Mouse (Mus musculus) A20 (cell line): Measurements from ENCODE around the gene Gimap9.

Experiments used
- DNase-seq: peaks from one replicate; pipeline ENCODE4 v3.0.0-alpha.2; 2011; ENCODE audit warnings: low read depth, low spot score

Gimap9 gene

GRCm38 (mm10) chr6:48689320-48689719 lies 13.4 kb downstream of the Gimap9 start:
- no peak for DNase-seq

DNA sequence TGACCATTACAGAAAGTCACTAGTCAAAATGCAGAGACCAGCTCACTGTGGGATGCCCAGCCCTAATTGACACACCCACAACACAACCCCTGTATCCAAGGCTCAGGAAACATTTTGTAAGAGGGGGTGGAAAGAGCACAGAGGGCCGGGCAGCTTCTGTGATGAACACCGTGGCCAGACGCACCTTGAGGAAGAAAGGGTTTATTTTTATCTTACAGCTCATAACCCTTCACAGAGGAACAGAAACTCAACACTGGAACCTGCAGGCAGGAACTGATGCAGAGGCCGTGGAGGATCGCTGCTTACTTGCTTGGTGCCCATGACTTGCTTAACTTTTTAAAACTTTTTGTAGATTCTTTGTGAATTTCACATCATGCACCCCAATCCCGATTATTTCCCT lies 17.0 kb downstream of the Gimap9 start:
- peak; percentile 85 for DNase-seq

- no peak for DNase-seq
These were observed 21.1 kb downstream of the Gimap9 start for GRCm38 (mm10) chr6:48696830-48697554.

- no peak for DNase-seq
These were observed 21.6 kb downstream of the Gimap9 start for GRCm38 (mm10) chr6:48697555-48697930.

GRCm38 (mm10) chr6:48698066-48698856 lies 22.3 kb downstream of the Gimap9 start:
- no peak for DNase-seq

DNA sequence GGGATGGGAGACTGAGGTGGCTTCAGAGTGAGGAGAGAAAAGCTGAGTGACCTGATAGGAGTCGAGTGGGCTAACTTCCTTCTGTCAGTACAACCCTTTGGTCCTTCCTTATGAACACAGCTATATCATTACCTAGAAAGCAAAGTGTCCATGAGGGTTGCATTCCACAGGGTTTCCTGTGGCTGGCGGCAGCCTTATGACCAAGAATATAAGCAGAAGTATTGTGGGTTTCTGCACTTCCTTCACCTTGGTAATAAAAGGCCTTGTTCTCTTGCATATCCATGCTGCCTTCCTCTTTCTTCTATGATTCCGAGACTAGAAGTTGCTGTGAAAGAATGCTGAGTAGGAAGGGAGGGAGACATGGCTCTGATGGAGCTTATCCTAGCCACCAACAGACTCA lies 23.0 kb downstream of the Gimap9 start:
- DNase-seq, result no peak

DNA sequence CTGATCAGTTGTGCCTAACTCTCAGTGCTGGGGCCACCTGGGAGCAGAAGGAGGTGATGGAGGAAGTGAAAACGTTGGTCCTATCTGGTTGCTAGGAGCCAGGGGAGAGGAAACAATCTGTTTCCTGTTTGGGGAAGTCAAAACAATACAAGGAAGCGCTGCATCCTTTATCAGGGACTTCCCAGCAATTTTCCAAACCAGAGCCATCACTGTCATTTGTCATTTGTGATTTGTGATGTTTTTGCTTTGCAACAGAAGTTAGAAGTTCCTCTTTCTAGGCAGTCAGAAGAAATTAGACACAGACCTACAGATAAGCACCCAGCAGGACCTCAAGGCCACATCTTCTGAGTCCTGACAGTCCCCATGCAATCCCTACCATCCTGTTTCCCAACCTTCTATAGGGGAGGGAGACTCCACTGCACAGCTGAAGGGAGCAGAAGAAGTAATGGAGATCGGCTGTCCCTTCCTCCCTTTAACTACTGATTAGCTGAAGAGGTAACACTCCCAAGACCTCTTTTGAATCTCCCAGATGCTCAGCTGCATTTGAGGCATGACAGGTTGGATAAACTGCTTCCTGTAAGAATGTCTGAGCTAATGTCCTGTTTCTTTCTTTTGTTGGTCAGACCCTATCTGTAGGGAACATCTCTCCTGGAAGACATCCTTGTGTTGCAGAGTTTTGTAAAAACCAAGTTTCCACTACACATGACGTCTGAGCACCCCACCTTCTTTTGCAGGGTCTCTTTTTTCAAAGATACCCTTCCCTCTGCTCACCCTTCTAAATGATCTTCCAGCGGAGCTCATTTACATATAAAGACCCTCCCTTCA lies 24.5 kb downstream of the Gimap9 start:
- peak; percentile 78 for DNase-seq

GRCm38 (mm10) chr6:48702146-48702545 lies 26.2 kb downstream of the Gimap9 start:
- no peak for DNase-seq

GRCm38 (mm10) chr6:48702601-48703000 lies 26.7 kb downstream of the Gimap9 start:
- DNase-seq, result no peak

- no peak for DNase-seq
These were observed 28.2 kb downstream of the Gimap9 start for GRCm38 (mm10) chr6:48704146-48704545.

- no peak for DNase-seq
These were observed 30.2 kb downstream of the Gimap9 start for GRCm38 (mm10) chr6:48706130-48706529.

DNA sequence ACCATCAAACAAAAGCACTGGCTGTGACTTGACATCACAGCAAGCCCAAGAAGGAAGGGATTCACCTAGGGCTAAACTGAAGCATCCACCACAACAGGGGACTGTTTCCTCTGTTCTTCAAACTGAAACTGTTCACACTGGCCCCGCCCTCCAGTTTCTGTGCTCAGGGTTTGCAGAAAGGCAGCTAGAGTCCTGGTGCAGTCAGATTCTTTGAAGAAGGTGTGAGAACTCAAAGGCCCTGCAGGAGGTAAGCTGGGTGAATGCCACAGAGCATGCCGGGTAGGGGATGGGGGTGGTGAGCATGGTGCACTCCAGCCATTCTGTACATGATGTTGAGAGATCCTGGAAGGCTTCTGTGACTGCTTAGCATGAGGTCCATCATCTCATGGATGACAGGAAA lies 42.5 kb downstream of the Gimap9 start, which contains the start of the genes Gm28053 and Gimap7:
Gene Gm28053, plus strand, starts transcription at position 153 of the 400 bp plus-strand sequence.
Gene Gimap7, plus strand, starts transcription at position 167 of the 400 bp plus-strand sequence.
- peak; percentile 72 for DNase-seq

DNA sequence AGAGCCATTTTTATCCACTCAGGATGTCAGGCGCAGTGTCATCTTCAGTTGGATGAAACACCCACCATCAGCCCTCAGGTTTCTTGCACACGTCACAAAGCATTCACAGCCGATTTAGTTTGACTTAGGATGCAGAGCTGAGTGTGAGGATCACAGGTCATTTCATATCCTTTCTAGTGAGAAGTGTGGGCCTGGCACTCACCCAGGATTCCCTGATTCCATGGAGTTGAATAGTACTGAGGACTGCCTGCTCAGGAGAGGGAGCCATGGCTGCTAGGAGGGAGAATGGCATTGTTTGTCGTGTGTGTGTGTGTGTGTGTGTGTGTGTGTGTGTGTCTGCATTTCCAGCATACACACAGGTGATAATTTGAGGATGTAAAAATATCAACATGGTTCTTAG lies 44.4 kb downstream of the Gimap9 start:
- no peak for DNase-seq

DNA sequence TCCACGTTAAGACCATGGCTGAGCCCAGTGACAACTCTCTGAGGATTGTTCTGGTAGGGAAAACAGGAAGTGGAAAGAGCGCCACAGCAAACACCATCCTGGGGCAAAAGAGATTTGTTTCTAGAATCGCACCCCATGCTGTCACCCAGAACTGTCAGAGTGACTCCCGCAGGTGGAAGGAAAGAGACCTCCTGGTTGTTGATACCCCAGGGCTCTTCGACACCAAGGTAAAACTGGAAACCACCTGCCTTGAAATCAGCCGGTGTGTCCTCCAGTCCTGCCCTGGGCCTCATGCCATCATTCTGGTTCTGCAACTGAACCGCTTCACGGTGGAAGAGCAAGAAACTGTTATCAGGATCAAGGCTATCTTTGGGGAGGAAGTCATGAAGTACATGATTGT lies 47.5 kb downstream of the Gimap9 start:
- no peak for DNase-seq

GRCm38 (mm10) chr6:48725476-48725875 lies 49.5 kb downstream of the Gimap9 start:
- DNase-seq, result peak; percentile 63

DNA sequence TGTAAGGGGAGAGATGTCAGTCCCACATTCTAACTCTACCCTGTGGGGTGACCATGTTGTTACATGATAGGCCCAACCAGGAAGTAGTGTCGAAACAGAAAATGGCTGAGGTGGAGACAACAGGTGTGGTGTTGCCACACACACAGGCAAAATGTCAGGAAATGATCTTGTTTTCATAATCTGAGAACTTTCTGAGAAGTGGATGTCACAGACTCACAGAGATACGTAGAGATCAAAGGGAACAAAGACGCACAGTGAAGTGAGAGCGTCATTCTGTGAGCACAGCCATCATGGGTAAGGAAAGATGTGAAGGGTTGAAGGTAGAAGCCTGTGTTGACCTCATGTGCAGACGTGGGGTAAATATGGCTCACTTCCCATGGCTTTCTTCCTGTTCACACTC lies 51.8 kb downstream of the Gimap9 start:
- no peak for DNase-seq
